Mouse (Mus musculus) megakaryocyte, adult 5-6 weeks (primary cell): Measurements from ENCODE around the gene Tmem237. TPM values are rescaled to one million over a fixed set of nuclear protein-coding genes. Genes with fewer than 3 reads are reported as not detected.

Experiments
- ATAC-seq: 2 replicates; pipeline ENCODE4 v1.8.0; 2016; ENCODE audit warnings: mild to moderate bottlenecking, inconsistent platforms; ENCODE audit not compliant: poor library complexity, severe bottlenecking
- total RNA-seq, 2 experiments: library from RNA; stranded (forward) in 1 of 2; stranded (reverse) in 1 of 2; fragments of 153-499, 151-499 nt in 1 of 2; fragments of 221-1000, 200-1000 nt in 1 of 2; gene quantifications; 2 replicates each; pipeline versions ENCODE4 v1.2.3 to v1.2.4; 2015 to 2017

Tmem237 gene
- total RNA-seq (2015) = 2.4 and 5.8 TPM in 2 replicates
- 7.2 and 11.0 TPM in 2 replicates for total RNA-seq (2017)

GRCm38 (mm10) chr1:59119720-59120457, at the start of gene Tmem237:
Gene Tmem237 (minus strand): TSS chr1:59120408.
- ATAC-seq = peak; percentile 95

DNA sequence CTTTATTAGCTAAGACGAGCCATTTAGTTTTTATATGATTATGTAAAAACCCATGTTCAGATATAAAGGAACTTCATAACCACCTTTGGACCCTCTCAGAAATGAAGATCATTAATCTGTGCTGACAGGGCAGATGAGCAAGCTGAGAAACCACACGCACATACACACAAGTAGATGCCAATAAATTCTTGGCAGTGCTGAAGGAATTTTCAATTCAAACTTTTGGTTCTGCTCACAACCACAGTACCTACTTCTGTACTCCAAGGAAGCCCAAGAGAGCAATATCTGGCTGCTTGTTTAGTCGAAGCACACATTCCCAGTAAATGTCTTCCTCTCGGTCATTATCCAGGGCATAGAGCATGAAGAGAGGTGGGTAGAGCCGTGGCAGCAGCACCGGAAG, 49.4 kb upstream of the Tmem237 start:
- ATAC-seq = no peak

- ATAC-seq = no peak
Observed at GRCm38 (mm10) chr1:59168556-59168955, 48.3 kb upstream of the Tmem237 start.

- ATAC-seq = no peak
Observed at GRCm38 (mm10) chr1:59167654-59168425, 47.6 kb upstream of the Tmem237 start.

- no peak for ATAC-seq
Observed at GRCm38 (mm10) chr1:59166232-59166905, 46.2 kb upstream of the Tmem237 start.

DNA sequence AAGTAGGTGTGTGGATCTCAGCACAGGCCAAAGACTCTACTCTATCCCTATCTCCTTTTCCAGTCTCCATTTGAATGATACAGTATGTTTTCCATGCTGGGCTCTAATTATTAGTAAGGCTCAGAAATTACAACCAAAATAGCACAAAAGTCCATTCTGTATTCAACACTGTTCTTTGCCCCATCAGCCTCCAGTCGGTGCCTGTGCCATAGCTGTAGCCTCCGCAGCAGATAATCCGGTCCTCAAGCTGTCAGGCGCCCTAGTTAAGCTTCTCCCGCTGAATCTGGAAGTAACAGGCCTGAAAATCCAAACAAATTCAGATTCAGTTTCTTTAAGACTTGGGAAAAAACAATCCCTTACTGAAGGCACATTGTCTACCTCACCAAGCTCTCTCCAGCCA, 43.7 kb upstream of the Tmem237 start:
- ATAC-seq = no peak

DNA sequence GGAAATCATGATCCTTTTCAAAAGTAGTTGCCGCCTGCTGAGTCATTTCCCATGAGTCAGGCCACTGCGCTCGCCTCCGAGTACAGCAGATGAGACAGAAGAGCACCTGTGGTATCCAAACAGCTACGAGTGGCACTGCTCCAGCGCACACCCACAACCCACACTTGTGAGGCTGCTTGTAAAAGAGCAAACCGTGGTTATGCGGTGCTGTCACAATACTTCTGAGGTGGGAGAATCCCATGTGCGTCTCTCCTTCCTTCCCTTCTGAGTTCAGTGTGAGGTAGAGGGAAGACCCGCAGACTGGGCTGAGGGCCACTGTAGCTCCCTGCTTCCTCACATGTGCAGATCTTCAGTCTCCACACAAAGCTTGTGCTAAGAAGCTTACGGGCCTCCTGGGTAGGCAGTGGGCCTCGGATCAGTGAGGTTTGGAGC, 42.8 kb upstream of the Tmem237 start, which contains the start of gene Mpp4:
Gene Mpp4 (minus strand): TSS at position 360 of the 432 bp plus-strand sequence.
- peak; percentile 59 for ATAC-seq

GRCm38 (mm10) chr1:59162309-59163024, 42.3 kb upstream of the Tmem237 start:
- ATAC-seq = no peak

DNA sequence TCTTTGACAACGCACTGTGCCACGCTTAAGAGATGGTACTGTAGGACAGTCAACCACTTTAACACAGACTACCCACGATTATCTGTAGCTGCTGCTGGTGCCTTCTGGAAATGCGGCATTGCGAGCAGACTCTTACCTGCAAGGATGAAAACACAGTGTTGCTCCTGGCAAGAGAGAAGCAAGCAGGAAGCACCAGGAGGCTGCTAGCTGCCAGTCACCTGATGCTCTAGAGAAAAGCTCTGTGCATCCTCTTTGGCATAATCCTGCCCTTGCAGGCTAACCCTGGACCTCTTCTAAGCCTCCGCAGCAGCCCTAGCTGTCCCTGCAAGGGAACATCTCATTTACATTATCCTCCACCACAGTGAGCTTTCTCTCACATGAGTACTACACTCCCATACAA, 41.2 kb upstream of the Tmem237 start:
- ATAC-seq = no peak

DNA sequence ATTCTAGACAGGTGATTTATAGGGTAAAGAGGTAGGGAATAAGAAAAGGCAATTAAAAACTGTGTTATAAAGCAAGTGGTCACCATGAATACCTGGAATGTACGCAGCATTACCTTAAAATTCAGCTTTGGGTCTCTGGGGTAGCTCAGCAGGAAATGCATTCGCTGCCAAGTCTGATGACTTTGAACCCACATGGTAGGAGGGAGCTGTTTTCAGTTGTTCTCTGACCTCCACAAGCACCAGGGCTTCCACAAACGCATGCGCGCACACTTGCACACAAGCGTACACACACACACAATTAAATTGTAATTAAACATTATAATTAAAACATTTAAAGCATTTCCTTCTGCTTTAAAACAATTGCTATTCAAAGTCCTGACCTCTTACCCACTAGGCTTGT, 40.7 kb upstream of the Tmem237 start:
- no peak for ATAC-seq

- ATAC-seq = no peak
Observed at GRCm38 (mm10) chr1:59159136-59159535, 38.9 kb upstream of the Tmem237 start.

GRCm38 (mm10) chr1:59158498-59158897, 38.3 kb upstream of the Tmem237 start:
- ATAC-seq = no peak

GRCm38 (mm10) chr1:59157846-59158245, 37.6 kb upstream of the Tmem237 start:
- no peak for ATAC-seq

DNA sequence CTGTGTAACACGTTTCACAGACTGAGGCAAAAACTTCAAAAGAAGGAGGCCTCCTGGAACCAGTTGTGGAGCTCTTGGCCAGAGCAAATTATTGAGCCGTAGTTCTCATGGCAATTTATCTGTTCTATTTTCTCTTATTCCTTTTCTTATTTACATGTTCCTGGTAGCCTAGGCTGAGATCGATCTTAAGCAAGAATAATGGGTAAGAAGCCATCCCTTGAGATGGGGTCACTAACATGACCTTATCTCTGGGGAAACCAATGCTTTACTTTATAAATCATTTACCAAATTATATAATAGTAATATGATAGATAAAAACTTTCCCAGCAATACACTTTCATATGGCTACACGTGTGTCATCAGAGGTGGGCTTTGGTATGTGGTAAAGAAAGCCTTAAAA, 32.1 kb upstream of the Tmem237 start:
- ATAC-seq = no peak

DNA sequence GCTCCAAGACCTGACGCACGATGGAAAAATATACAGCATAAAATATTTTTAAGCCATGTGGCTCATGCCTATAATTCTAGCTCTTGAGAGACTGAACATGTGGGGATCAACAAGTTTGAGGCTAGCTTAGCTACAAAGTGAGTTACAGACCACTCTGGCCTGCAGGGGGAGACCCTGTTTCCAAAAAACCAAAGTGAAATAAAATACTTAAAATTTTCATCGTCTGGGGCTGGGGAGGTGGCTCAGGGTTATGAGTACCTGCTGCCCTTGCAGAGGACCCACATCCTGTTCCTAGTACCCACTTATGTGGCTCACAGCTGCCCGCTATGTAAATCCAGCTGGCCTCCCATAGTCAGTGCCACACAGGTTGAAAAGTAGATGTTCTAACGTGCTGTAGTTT, 30.3 kb upstream of the Tmem237 start:
- no peak for ATAC-seq

DNA sequence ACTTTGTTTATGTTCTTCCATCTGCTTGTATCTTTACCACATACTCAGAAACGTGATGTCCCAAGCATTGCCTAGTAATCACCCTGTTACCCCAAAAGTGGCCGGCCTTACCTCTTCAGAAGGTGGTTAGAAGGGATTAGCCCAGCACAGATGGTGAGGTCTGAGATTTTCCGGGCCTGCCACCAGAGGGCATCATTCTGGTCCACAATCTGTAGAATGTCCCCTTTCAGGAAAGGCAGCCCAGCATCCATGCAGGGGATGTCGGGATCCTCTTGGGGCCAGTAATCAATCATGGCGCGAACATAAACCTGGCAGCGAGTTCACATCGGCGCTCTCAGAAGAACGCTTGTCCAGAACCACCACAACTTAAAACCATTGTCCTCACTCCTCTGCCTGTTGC, 24.3 kb upstream of the Tmem237 start:
- 0 out of 2 replicates have a peak, but pooled peaks have one; percentile 43 for ATAC-seq

GRCm38 (mm10) chr1:59142809-59143208, 22.6 kb upstream of the Tmem237 start:
- ATAC-seq = peak; percentile 91

GRCm38 (mm10) chr1:59134419-59134818, 14.2 kb upstream of the Tmem237 start:
- ATAC-seq = no peak

- no peak for ATAC-seq
Observed at GRCm38 (mm10) chr1:59128879-59129278, 8.7 kb upstream of the Tmem237 start.

- ATAC-seq = no peak
Observed at GRCm38 (mm10) chr1:59125558-59125957, 5.3 kb upstream of the Tmem237 start.

GRCm38 (mm10) chr1:59110524-59110923, 9.7 kb downstream of the Tmem237 start:
- no peak for ATAC-seq
